Mouse (Mus musculus): Measurements from ENCODE around the gene Nt5c2.

Gene Nt5c2

GRCm38 (mm10) chr19:46846459-46846858 is 168.5 kb downstream of the Nt5c2 start:
- no peak for DNase-seq (ENCODE audit: low spot score)

GRCm38 (mm10) chr19:46846056-46846455 is 168.9 kb downstream of the Nt5c2 start:
- no peak for DNase-seq (ENCODE audit: low spot score)

GRCm38 (mm10) chr19:46843030-46843429 is 171.9 kb downstream of the Nt5c2 start:
- DNase-seq (ENCODE audit: low spot score) = no peak

GRCm38 (mm10) chr19:46841016-46841415 is 173.9 kb downstream of the Nt5c2 start:
- no peak for DNase-seq (ENCODE audit: low spot score)

GRCm38 (mm10) chr19:46837290-46838079 is 177.5 kb downstream of the Nt5c2 start:
- no peak for DNase-seq (ENCODE audit: low spot score)

- DNase-seq (ENCODE audit: low spot score) = no peak
Measured at GRCm38 (mm10) chr19:46836085-46836484, 178.9 kb downstream of the Nt5c2 start.

- DNase-seq (ENCODE audit: low spot score) = no peak
Measured at GRCm38 (mm10) chr19:46835339-46835738, 179.6 kb downstream of the Nt5c2 start.

- DNase-seq (ENCODE audit: low spot score) = no peak
Measured at GRCm38 (mm10) chr19:46834301-46834700, 180.7 kb downstream of the Nt5c2 start.

All from layer of hippocampus, adult 11-12 months (tissue).